Mouse (Mus musculus): ENCODE results near the gene Rsph14. TPM values are rescaled to one million over a fixed set of nuclear protein-coding genes. Genes with fewer than 3 reads are reported as not detected.

Rsph14 gene
- polyA plus RNA-seq, 1 experiment from 2014 or later = 1.0 TPM

DNA sequence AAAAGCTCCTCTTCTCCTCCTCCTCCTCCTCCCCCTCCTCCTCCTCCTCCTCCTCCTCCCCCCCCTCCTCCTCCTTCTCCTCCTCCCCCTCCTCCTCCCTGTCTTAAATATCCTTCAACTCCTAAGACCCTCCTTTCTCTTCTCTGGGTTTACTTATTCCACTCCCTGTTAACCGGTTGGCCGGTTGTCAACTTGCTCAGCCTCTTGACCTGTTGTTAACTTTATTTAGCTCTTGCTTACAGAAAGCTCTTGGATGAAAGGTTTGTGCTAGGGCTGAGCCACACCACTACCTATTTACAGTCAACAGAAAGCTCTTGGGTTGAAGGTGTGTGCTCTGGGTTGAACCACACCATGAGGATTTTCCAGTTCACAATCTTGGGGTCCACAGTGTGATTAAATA is 12.1 kb downstream of the Rsph14 start:
- Histone ChIP-seq H3K4me1 (replicated peaks) (peaks cover 3% of the 10 kb centered on the region; the same call in 1 of the 2 replicates), H3K27ac (no peak overlapping the region), H3K36me3 (0 out of 2 replicates have a peak, but pooled peaks cover 3% of the 10 kb centered on the region), H3K9me3 (no peaks in the 10 kb centered on the region; the same call in 1 of the 2 replicates), H3K4me2 (no peak overlapping the region), H3K27me3 (peaks cover 4% of the 10 kb centered on the region; the same call in 1 of the 2 replicates), H3K4me3 (no peak overlapping the region), H3K9ac (no peak overlapping the region)
- ATAC-seq (ENCODE audit: low FRiP score) = no peak
- 67% methylated on average over 2 of the region's 2 CpGs for WGBS

DNA sequence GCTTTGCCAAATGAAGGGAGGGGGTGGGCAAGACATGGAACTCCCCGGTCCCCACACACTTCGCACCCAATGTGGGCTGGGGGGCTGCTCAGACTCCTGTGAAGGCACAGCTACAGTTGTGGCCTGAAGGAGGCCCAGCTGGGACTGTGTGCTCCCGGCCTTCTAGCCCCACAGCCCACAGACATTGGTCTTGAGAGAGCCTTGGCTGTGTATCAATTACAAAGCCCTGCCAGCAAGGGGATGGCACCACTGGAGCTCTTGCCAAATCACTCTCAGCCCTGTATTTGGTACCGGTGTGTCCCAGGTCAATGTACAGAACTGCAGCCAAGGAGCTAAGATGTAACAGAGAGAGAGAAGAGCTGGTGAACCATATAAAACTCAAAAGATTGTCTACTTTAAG is 15.9 kb downstream of the Rsph14 start:
- Histone ChIP-seq H3K9me3 (no peaks in the 10 kb centered on the region), H3K4me3 (no peak overlapping the region), H3K27ac (no peak overlapping the region), H3K4me2 (no peak overlapping the region), H3K27me3 (0 out of 2 replicates have a peak, but pooled peaks cover under 1% of the 10 kb centered on the region), H3K9ac (no peak overlapping the region), H3K4me1 (replicated peaks) (peaks cover 10% of the 10 kb centered on the region; the same call in 1 of the 2 replicates), H3K36me3 (peaks cover 6% of the 10 kb centered on the region; the same call in 1 of the 2 replicates)
- no peak for ATAC-seq (ENCODE audit: low FRiP score)
- 65% methylated on average over 4 of the region's 4 CpGs for WGBS

DNA sequence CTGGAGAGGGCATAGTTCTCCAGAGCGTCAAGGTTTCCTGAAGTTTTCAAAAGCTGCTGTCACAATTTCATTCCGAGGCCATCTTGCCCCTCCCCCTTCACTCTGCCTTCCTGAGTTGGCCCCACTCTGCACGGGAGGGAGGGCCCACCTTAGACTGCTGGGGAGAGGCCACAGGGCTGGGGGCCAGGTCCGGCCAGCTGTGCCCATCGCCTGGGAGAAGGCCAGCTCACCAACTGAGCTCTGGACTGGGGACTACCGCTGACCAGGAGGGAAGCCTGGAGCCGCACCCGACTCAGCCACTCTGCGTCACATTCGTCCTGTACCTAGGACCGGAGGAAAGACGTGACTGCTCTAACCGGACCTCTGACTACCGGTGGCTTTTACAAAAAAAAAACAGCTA is 16.9 kb downstream of the Rsph14 start:
- no peaks in the 10 kb centered on the region for H3K27me3 ChIP-seq
- peaks cover 20% of the 10 kb centered on the region for H3K4me1 ChIP-seq (replicated peaks)
- no peak overlapping the region for H3K9ac ChIP-seq
- no peak for ATAC-seq (ENCODE audit: low FRiP score)
- 69% methylated on average over 14 of the region's 14 CpGs for WGBS
- H3K9me3 ChIP-seq = no peaks in the 10 kb centered on the region
- H3K4me3 ChIP-seq = no peak overlapping the region
- H3K36me3 ChIP-seq = peaks cover 6% of the 10 kb centered on the region; the same call in 1 of the 2 replicates
- H3K4me2 ChIP-seq = no peak overlapping the region
- no peak overlapping the region for H3K27ac ChIP-seq

DNA sequence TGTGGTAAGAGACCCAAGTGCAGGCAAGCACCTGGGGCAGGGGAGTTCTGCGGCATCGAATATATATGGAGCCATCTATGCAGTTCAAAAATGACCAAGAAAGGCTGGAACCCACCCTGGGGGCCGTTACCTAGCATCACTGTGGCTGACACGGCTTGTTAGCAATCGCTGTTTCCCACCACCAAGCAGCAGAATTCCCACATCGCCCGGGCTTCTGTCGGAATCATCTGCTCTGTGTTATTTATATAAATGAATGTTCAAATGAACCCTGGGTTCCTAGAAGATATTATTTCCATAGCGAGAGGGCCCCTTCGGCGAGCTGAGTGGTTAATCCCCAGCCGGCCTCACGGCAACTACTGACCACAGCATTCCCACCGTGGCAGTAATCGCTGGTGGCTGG is 21.7 kb downstream of the Rsph14 start:
- 80% methylated on average over 15 of the region's 15 CpGs for WGBS

DNA sequence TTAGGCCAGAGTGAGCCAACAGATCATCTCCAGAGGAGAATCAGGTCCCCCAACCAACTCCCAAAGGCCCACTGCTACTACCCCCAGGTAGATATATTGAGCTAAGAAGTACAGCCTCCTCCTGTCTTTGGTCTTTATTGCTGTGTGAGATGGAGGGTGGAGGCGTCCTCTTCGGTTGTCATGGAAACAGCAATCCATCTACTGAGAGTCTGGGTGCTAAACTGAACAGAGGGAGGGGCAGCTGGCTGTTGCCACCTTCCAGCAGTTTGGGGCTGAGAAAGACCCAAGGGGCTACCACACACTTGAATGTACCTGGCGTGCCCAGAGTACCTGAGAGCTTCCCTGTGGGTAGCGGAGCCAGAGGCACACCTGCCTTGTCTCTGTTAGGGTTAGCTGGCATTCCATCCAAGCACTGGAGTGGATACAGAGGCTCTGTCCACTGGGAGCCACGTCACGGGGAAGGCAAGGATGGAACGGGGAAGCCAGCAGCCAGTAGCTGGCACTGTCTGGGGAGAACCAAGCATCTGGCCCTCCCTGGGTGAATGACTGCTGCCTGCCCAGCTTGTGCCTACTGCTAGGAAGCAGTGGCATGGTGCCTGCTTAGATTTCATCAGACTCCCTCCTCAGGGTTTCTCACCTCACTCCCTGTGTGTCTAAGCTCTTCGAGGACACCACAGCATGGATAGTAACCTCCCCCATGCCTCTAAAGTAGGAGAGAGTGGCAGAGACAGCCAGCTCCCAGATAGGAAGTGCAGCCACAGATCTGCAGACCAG is 25.3 kb downstream of the Rsph14 start:
- Histone ChIP-seq H3K9ac (0 out of 2 replicates have a peak overlapping the region, but pooled peaks have one; percentile 2), H3K4me1 (replicated peaks) (peaks cover 49% of the 10 kb centered on the region), H3K36me3 (no peaks in the 10 kb centered on the region), H3K27ac (peak overlapping the region; percentile 30; the same call in 1 of the 2 replicates), H3K27me3 (no peaks in the 10 kb centered on the region), H3K4me3 (no peak overlapping the region), H3K9me3 (no peaks in the 10 kb centered on the region), H3K4me2 (no peak overlapping the region)
- peak; percentile 34 for ATAC-seq (ENCODE audit: low FRiP score)
- WGBS = 36% methylated on average over 8 of the region's 8 CpGs

More for the DNA sequence above, 21.7 kb downstream of the Rsph14 start:
- Histone ChIP-seq H3K4me2 (no peak overlapping the region), H3K27ac (no peak overlapping the region), H3K4me3 (no peak overlapping the region), H3K36me3 (peaks cover 6% of the 10 kb centered on the region; the same call in 1 of the 2 replicates), H3K9me3 (no peaks in the 10 kb centered on the region), H3K4me1 (replicated peaks) (peaks cover 46% of the 10 kb centered on the region), H3K9ac (no peak overlapping the region), H3K27me3 (no peaks in the 10 kb centered on the region)
- no peak for ATAC-seq (ENCODE audit: low FRiP score)

DNA sequence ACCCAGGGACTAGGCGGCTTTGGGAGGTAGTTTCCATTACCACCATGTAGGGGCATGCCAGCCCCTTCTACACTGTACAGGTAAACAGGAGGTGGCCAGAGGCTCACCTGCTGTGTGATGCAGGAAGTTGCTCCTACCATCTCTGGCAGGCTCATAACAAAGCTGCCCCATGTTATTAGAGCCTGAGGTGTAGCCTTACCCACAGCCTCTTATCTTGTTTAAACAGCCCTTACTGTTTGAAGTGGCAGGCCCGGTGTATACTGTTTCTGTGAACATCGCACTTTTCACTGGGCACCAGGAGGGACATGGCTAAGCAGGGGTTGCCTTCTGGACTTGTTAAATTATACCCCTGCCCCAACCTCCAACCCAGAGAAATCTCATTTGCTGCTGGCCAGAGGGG is 28.3 kb downstream of the Rsph14 start:
- no peak for ATAC-seq (ENCODE audit: low FRiP score)
- WGBS = 93% methylated on average over 3 of the region's 3 CpGs
- no peak overlapping the region for H3K4me2 ChIP-seq

DNA sequence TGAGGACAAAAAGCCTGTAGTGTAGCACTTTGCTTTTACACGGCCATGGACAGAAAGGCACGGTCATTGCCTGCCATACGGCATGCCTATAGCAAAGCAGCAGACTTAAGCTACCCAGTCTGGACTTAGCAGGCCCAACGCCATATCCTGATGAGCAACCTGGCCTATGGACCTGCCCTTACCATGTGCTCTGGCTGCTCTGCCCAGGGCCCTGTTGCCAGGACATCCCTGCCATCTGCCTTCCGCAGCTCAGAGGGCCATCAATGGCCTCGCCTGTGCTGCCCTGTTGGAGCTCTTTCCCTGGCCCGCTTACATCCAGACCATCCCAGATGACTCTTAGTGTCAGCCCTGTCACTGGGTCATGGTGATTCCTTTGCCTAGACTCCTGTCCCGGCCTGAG is 31.0 kb downstream of the Rsph14 start:
- ATAC-seq (ENCODE audit: low FRiP score) = no peak
- H3K4me2 ChIP-seq = no peak overlapping the region
- no peak overlapping the region for H3K9ac ChIP-seq
- peaks cover 49% of the 10 kb centered on the region for H3K4me1 ChIP-seq (replicated peaks)
- no peaks in the 10 kb centered on the region for H3K27me3 ChIP-seq
- no peak overlapping the region for H3K27ac ChIP-seq
- no peak overlapping the region for H3K4me3 ChIP-seq
- WGBS = 94% methylated on average over 8 of the region's 8 CpGs
- H3K36me3 ChIP-seq = peaks cover 4% of the 10 kb centered on the region; the same call in 1 of the 2 replicates
- no peaks in the 10 kb centered on the region for H3K9me3 ChIP-seq

More for the DNA sequence above, 28.3 kb downstream of the Rsph14 start:
- peaks cover 53% of the 10 kb centered on the region for H3K4me1 ChIP-seq (replicated peaks)
- no peaks in the 10 kb centered on the region for H3K9me3 ChIP-seq
- no peak overlapping the region for H3K27ac ChIP-seq
- no peaks in the 10 kb centered on the region; the same call in 1 of the 2 replicates for H3K36me3 ChIP-seq
- H3K27me3 ChIP-seq = no peaks in the 10 kb centered on the region
- H3K4me3 ChIP-seq = no peak overlapping the region
- no peak overlapping the region for H3K9ac ChIP-seq

DNA sequence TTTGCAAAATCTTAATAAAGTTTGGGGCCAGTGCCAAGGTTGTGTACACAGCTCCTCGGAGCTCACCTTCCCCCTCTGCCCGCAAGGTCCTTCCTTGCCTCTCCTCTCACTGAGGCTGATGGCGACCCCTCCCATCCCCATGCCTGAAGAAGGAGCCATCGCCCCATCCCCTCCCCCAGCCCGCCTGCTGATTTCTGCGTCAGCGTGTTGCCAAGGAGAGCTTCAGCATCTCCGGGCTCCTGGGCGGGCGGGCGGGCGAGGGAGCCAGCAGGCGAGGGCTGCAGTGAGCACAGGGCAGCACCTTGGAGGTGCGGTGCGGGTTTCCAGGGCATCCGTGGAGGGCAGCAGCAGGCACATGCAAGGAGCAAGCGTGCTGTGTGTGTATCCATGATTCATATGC is 37.0 kb downstream of the Rsph14 start:
- H3K4me2 ChIP-seq = peak overlapping the region; percentile 49
- peak overlapping the region; percentile 23 for H3K4me3 ChIP-seq
- no peaks in the 10 kb centered on the region for H3K9me3 ChIP-seq
- H3K36me3 ChIP-seq = peaks cover 29% of the 10 kb centered on the region
- WGBS = 2% methylated on average over 17 of the region's 17 CpGs
- 0 out of 2 replicates have a peak, but pooled peaks cover 2% of the 10 kb centered on the region for H3K27me3 ChIP-seq
- H3K27ac ChIP-seq = peak overlapping the region; percentile 79
- peak; percentile 57 for ATAC-seq (ENCODE audit: low FRiP score)
- H3K9ac ChIP-seq = peak overlapping the region; percentile 49
- H3K4me1 ChIP-seq (replicated peaks) = peaks cover 61% of the 10 kb centered on the region

DNA sequence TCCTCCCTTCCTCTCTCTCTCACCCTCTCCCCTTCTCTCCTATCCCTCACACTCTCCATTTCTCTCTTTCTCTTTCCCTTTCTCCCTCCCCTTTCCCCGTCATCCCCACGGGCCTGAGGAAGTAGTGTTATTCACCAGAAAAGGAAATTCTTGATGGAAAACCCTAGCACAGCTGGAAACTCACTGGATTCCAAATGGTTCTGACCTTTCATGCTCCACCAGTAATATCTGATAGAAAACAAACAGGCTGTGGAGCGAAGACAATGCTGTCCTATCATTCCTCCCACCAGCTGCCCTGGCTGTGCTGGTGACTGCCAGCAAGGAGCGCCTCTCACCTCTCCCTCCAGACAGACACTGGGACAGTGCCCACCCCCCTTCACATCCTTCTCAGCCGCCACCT is 37.5 kb downstream of the Rsph14 start:
- H3K27ac ChIP-seq = peak overlapping the region; percentile 79
- peaks cover 58% of the 10 kb centered on the region for H3K4me1 ChIP-seq (replicated peaks)
- peaks cover 29% of the 10 kb centered on the region for H3K36me3 ChIP-seq

DNA sequence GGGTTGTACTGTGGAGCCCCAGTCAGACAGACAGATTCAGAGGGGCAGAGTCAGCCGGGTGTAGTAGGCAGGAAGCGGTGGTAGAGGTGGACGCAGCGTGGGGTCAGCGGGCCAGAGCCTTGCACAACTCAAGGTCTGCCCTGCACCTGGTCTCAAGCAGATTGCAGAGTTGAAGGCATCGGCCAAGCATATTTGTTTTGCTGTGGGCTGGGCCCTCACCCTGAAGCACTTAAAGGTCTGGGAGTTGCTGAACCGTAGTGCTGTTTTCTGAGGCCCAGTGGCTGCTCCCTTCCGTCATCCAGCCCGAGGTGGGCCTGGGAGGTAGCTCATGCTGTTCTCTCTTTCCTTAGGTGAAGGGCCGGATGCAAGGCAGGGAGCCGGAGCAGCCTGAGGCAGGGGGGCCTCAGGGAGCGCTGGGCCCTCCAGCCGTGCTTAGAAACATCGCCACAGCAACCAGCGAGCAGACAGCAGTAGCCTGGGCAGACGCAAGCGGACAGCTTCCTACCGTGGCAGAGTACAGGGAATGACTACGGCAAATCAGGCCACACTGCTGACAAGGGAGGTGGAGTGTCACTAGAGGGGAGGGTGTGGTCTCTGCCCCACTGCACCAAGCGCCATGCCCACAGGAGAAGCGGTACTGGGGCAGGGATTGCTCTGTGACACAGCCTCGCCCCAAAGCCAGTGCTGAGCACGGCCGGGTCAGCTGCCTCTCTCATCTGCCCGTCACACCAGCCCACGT is 41.6 kb downstream of the Rsph14 start:
- Histone ChIP-seq H3K4me1 (replicated peaks) (peaks cover 42% of the 10 kb centered on the region), H3K9ac (peak overlapping the region; percentile 35; the same call in 1 of the 2 replicates), H3K4me2 (no peak overlapping the region), H3K27me3 (0 out of 2 replicates have a peak, but pooled peaks cover 2% of the 10 kb centered on the region), H3K4me3 (no peak overlapping the region), H3K36me3 (peaks cover 32% of the 10 kb centered on the region), H3K27ac (no peak overlapping the region; the same call in 1 of the 2 replicates), H3K9me3 (no peaks in the 10 kb centered on the region)
- ATAC-seq (ENCODE audit: low FRiP score) = no peak
- WGBS = 38% methylated on average over 26 of the region's 26 CpGs

More for the DNA sequence above, 37.5 kb downstream of the Rsph14 start:
- no peaks in the 10 kb centered on the region for H3K9me3 ChIP-seq
- H3K9ac ChIP-seq = peak overlapping the region; percentile 10; the same call in 1 of the 2 replicates
- ATAC-seq (ENCODE audit: low FRiP score) = peak; percentile 37
- WGBS = 7% methylated on average over 5 of the region's 5 CpGs
- H3K4me2 ChIP-seq = peak overlapping the region; percentile 49
- H3K4me3 ChIP-seq = no peak overlapping the region
- H3K27me3 ChIP-seq = 0 out of 2 replicates have a peak, but pooled peaks cover 2% of the 10 kb centered on the region

DNA sequence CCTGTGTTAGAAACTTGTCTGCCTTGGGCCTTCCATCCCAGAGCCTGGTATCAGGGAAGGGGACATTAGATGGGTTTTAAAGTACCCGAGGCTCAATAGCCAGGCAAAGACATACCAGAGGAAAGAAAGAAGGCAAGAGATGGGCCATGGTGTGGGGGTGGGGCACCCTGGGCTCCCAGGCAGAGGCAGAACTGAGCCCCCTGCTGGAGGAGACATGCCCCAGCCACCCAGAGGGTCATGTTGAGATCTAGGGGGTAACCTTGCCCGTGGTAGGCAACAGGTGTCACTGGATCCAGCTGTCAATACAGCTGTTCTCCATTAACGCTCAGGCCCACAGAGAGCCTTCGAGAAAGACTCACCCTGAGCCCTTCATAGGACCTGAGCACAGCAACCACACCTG is 42.6 kb downstream of the Rsph14 start:
- Histone ChIP-seq H3K4me3 (no peak overlapping the region), H3K9me3 (no peaks in the 10 kb centered on the region), H3K4me2 (no peak overlapping the region), H3K4me1 (replicated peaks) (peaks cover 33% of the 10 kb centered on the region), H3K36me3 (peaks cover 33% of the 10 kb centered on the region), H3K27me3 (0 out of 2 replicates have a peak, but pooled peaks cover 2% of the 10 kb centered on the region), H3K9ac (no peak overlapping the region), H3K27ac (no peak overlapping the region)
- WGBS = 78% methylated on average over 4 of the region's 4 CpGs
- no peak for ATAC-seq (ENCODE audit: low FRiP score)
